Mouse (Mus musculus): ENCODE results near the gene Fcgr3. TPM values are rescaled to one million over a fixed set of nuclear protein-coding genes. Genes with fewer than 3 reads are reported as not detected.
"Not testable (repeated sequence)": the region's sequence is repeated elsewhere in the genome, so short reads cannot be mapped to it uniquely, and the experiment has no call there.

Gene Fcgr3
- 29.3 and 37.4 TPM in 2 replicates for polyA plus RNA-seq (2015; fragmentation: Nextera tagmentation; extraction: Ambion mirVana)

- Histone ChIP-seq H3K4me3 (ENCODE audit: low read depth, low read length) (peak within 1 kb of the TSS; percentile 29), H3K27me3 (replicated peaks; ENCODE audit: insufficient read depth, low read length) (peaks cover 16% of the 10 kb centered on the region), H3K4me2 (replicated peaks; ENCODE audit: low read depth, low read length) (peak within 1 kb of the TSS; percentile 40)
- ATAC-seq: peak; percentile 67
- H3K27ac ChIP-seq (ENCODE audit: low read length); H3K9ac ChIP-seq (replicated peaks; ENCODE audit: low read depth); H3K36me3 ChIP-seq (ENCODE audit: insufficient read depth, low read length); H3K9me3 ChIP-seq (ENCODE audit: low read length); H3K4me1 ChIP-seq (ENCODE audit: insufficient read depth, low read depth, low read length): not testable (repeated sequence)
- 2% methylated on average over 36 of the region's 75 CpGs for WGBS
- TF ChIP-seq CTCF (IDR thresholded peaks at IDR 0.05): peak; percentile 63
- peak; percentile 58 for DNase-seq (ENCODE audit: low spot score)
Observed at GRCm38 (mm10) chr1:171064491-171065242, at the start of gene Fcgr3. TSS of gene Fcgr3 (minus strand) at chr1:171064935.

- peak; percentile 94 for DNase-seq (ENCODE audit: low spot score)
- Histone ChIP-seq H3K9ac (replicated peaks; ENCODE audit: low read depth) (peak within 1 kb of the TSS; percentile 45; the same call in 1 of the 2 replicates), H3K4me2 (replicated peaks; ENCODE audit: low read depth, low read length) (peak within 1 kb of the TSS; percentile 63), H3K27ac (ENCODE audit: low read length) (peak within 1 kb of the TSS; percentile 85), H3K4me3 (ENCODE audit: low read depth, low read length) (peak within 1 kb of the TSS; percentile 41), H3K9me3 (ENCODE audit: low read length) (no peaks in the 10 kb centered on the region), H3K4me1 (ENCODE audit: insufficient read depth, low read depth, low read length) (no peaks in the 10 kb centered on the region; the same call in 1 of the 2 replicates), H3K36me3 (ENCODE audit: insufficient read depth, low read length) (no peaks in the 10 kb centered on the region), H3K27me3 (replicated peaks; ENCODE audit: insufficient read depth, low read length) (no peaks in the 10 kb centered on the region)
- WGBS: 1% methylated on average over 24 of the region's 24 CpGs
- TF ChIP-seq EP300 (IDR thresholded peaks at IDR 0.05): 0 out of 2 replicates have a peak, but pooled peaks have one; percentile 3
- TF ChIP-seq CTCF (IDR thresholded peaks at IDR 0.05): no peak
- ATAC-seq: peak; percentile 79
Observed at GRCm38 (mm10) chr1:171113873-171114299, 49.2 kb upstream of the Fcgr3 start, which contains the start of gene Cfap126. TSS of gene Cfap126 (plus strand) at chr1:171113918.

GRCm38 (mm10) chr1:171112986-171113385 lies 48.3 kb upstream of the Fcgr3 start:
- Histone ChIP-seq H3K4me2 (replicated peaks; ENCODE audit: low read depth, low read length) (no peak overlapping the region), H3K4me3 (ENCODE audit: low read depth, low read length) (no peak overlapping the region), H3K27me3 (replicated peaks; ENCODE audit: insufficient read depth, low read length) (no peaks in the 10 kb centered on the region), H3K27ac (ENCODE audit: low read length) (no peak overlapping the region), H3K4me1 (ENCODE audit: insufficient read depth, low read depth, low read length) (no peaks in the 10 kb centered on the region), H3K9ac (replicated peaks; ENCODE audit: low read depth) (no peak overlapping the region), H3K36me3 (ENCODE audit: insufficient read depth, low read length) (no peaks in the 10 kb centered on the region), H3K9me3 (ENCODE audit: low read length) (no peaks in the 10 kb centered on the region)
- TF ChIP-seq CTCF (IDR thresholded peaks at IDR 0.05) (no peak), EP300 (IDR thresholded peaks at IDR 0.05) (no peak)
- ATAC-seq (no peak), DNase-seq (ENCODE audit: low spot score) (no peak)
- 73% methylated on average over 4 of the region's 4 CpGs for WGBS

- Histone ChIP-seq H3K36me3 (ENCODE audit: insufficient read depth, low read length) (no peaks in the 10 kb centered on the region), H3K4me3 (ENCODE audit: low read depth, low read length) (peak overlapping the region; percentile 52), H3K4me1 (ENCODE audit: insufficient read depth, low read depth, low read length) (no peaks in the 10 kb centered on the region), H3K4me2 (replicated peaks; ENCODE audit: low read depth, low read length) (peak overlapping the region; percentile 57), H3K27me3 (replicated peaks; ENCODE audit: insufficient read depth, low read length) (no peaks in the 10 kb centered on the region), H3K9ac (replicated peaks; ENCODE audit: low read depth) (peak overlapping the region; percentile 53), H3K9me3 (ENCODE audit: low read length) (no peaks in the 10 kb centered on the region), H3K27ac (ENCODE audit: low read length) (peak overlapping the region; percentile 83)
- TF ChIP-seq EP300 (IDR thresholded peaks at IDR 0.05) (no peak), CTCF (IDR thresholded peaks at IDR 0.05) (0 out of 2 replicates have a peak, but pooled peaks have one; percentile 14)
- WGBS: 2% methylated on average over 15 of the region's 15 CpGs
- ATAC-seq (peak; percentile 7; the same call in 1 of the 2 replicates), DNase-seq (ENCODE audit: low spot score) (peak; percentile 62)
Observed at GRCm38 (mm10) chr1:171111781-171112575, 47.2 kb upstream of the Fcgr3 start.

- WGBS: under 1% methylated on average over 38 of the region's 38 CpGs
Observed at GRCm38 (mm10) chr1:171111020-171111780, 46.5 kb upstream of the Fcgr3 start.

More at GRCm38 (mm10) chr1:171111020-171111780, 46.5 kb upstream of the Fcgr3 start:
- Histone ChIP-seq H3K4me2 (replicated peaks; ENCODE audit: low read depth, low read length) (peak overlapping the region; percentile 57), H3K27me3 (replicated peaks; ENCODE audit: insufficient read depth, low read length) (no peaks in the 10 kb centered on the region), H3K4me1 (ENCODE audit: insufficient read depth, low read depth, low read length) (no peaks in the 10 kb centered on the region), H3K4me3 (ENCODE audit: low read depth, low read length) (peak overlapping the region; percentile 52), H3K36me3 (ENCODE audit: insufficient read depth, low read length) (no peaks in the 10 kb centered on the region), H3K27ac (ENCODE audit: low read length) (peak overlapping the region; percentile 83), H3K9ac (replicated peaks; ENCODE audit: low read depth) (peak overlapping the region; percentile 53), H3K9me3 (ENCODE audit: low read length) (no peaks in the 10 kb centered on the region)
- peak; percentile 47 for TF ChIP-seq EP300 (IDR thresholded peaks at IDR 0.05)
- TF ChIP-seq CTCF (IDR thresholded peaks at IDR 0.05): peak; percentile 94
- ATAC-seq: peak; percentile 84
- peak; percentile 95 for DNase-seq (ENCODE audit: low spot score)
